Mouse (Mus musculus): ENCODE measurements around the gene Brd4.
A peak's percentile ranks its signal among the peaks of the same experiment; 100 is the strongest.

The Brd4 gene

GRCm38 (mm10) chr17:32284262-32285137 lies at the start of gene Brd4:
Gene Brd4 (minus strand): TSS chr17:32284722.
- peak; percentile 92 to 96 for DNase-seq

DNA sequence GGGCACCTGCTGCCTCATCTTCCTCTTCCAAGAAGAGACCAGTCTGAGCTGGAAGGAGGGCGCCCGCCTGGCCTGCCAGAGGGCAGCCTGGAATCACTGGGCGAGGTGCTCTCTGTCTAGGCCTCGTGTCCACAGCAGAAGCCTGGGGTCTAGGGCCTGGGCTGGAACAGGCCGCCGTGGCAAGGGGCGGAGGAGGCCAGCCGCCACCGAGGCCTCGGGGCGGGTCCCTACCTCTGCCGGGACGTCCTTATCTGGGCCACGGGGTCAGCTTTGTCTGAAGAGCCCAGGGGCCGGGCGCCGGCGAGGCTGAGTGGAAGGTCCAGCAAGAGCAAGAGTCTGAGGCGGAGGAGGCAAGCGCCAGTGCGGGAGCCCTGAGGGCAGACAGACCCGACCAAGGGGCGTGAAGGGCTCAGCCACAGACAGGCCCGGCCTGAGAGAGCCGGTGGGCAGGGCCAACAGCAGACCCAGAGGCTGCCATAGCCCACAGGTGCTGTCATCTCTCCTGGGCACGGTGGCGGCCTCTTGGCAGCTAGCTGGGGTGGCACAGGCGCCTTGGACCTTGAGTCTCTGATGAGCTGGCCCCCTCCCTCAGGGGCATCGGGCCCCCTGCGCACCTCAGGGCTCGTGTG lies 49.3 kb upstream of the Brd4 start:
- DNase-seq, result no peak

- no peak for DNase-seq
These were observed 43.0 kb upstream of the Brd4 start for GRCm38 (mm10) chr17:32327501-32327900.

DNA sequence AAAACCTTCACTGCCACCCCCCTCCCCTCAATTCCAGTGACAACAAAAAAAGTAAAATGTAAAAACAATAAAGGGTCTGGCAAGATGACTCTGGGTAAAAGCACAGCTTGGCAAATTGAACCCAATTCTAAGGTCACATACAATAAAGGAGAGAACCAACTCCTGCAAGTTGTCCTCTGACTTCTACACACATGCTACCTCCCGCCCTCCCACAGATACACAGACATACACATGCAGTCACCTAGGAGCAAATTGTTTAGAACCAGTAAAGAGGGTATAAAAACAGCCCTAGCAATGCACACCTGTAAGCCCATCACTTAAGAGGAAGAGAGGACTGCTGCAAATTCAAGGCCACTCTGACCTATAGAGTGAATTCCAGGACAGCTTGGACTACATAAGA lies 38.3 kb upstream of the Brd4 start:
- DNase-seq, result no peak

DNA sequence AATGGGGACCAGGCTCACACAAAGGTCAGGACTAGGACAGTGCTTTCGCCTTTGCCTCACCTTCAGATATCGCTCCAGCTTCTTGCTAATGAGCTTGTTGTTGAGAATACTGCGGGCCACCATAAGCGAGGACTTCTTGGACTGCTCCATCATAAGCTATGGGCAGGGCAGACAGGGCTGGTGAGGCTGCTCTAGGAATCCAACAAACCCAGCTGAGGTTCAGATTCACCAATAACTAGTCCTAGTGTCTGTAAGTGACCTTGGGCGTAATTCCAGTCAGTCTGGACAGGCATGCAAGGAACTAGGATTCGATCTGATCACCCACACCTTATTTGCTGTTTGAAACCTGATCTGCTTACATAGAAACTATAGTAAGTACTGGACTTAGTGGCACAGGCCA lies 37.3 kb upstream of the Brd4 start:
- DNase-seq, result peak in 1 of 2 experiments; percentile 15

- DNase-seq, result no peak
These were observed 36.8 kb upstream of the Brd4 start for GRCm38 (mm10) chr17:32321390-32321734.

- peak; percentile 97 to 98 for DNase-seq
These were observed 36.3 kb upstream of the Brd4 start, which contains the start of gene Akap8 for GRCm38 (mm10) chr17:32320597-32321389. Gene Akap8 (minus strand): TSS chr17:32321238.

DNA sequence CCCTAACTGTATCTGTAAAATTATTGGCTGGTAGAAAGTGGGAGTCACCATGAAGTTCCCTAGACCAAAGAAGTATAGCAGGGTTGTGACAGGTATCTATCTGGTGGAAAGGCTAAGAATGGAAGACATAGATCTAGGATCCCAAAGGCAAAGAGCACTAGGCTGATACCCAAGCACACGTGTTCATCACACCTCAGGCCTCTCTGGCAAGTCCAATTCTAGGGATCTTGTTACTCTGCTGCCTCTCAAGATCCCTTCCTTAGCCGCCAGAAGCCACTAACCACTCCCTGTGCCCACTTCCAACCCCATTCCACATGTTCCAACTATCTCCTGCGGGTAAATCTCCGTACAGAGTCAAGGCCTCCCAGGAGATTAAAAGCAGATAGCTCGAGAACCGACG lies 35.4 kb upstream of the Brd4 start:
- no peak for DNase-seq

DNA sequence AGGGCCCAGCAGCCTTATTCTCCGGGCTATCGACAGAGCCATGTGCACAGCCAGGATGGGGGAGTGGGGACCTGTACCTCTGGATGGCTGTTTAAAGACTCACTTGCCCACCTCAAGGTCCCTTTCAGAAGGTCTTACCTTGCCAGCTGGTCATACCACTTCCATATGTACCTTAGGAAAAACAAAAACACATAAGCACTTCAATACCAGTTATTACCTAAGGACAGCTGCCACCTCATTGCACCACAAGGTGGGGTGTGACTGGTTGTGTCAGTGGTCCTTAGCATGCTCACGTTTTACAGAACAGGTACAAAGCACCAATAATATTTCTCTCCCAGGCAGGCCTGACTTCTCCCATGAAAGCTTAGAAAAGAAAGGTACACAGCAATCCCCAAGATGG lies 33.2 kb upstream of the Brd4 start:
- DNase-seq, result no peak

- no peak for DNase-seq
These were observed 32.5 kb upstream of the Brd4 start for GRCm38 (mm10) chr17:32317032-32317431.

DNA sequence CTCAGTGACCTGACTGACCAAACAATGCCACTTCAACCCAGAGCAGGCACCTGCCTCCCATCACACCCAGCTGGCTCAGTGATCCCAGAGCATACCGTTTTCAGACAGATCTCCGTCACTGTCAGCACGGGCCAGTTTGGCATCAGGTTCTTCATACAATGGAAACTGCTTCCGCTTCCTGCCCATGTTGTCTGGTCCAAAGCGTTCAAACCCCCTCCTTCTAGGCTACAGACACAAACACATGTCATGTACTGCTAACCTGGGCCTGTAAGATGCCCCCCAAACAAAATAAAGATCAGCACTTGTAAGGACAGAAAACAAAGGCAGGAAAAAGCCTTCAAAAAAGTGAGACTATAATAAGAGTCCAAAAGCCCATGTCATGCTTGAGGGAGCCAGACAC lies 31.0 kb upstream of the Brd4 start:
- DNase-seq, result no peak

DNA sequence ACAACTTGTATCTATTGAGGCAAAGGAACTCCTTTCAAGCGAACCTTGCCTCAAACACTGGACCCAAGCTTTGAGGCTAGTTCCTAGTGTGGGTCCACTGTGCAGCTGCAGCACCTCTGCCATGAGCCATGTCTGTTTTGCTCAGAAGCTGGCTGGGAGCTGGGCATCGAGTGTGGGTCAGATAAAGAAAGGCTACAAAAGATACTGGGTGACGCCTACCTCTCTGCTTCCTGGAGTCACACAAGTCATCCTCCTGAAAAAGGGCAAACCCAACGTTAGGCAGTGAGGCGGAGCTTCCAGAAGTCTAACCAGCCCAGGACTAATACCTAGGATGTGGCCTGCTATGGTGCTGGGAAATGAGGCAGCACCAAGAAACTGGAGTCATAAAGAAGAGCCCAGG lies 29.4 kb upstream of the Brd4 start:
- no peak for DNase-seq

DNA sequence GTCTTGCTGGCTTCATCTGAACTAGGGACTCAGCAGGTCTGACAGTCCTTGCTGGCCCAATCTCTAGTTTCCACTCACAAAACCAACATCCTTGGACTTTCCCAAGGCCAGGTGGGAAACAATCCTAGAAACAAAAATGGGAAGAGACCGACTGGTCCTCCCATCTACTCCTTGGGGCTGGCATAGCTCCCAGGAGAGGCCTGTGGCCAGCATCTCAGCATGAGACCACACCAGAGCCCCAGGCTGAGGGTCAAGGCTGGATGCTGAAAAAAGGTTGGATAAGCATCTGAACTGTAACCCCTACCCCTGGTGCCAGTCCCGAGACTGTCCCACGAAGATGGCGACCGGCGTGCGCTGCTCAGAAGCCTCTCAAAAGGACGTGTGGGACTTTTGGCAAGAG lies 28.3 kb upstream of the Brd4 start:
- DNase-seq, result peak; percentile 58 to 69

DNA sequence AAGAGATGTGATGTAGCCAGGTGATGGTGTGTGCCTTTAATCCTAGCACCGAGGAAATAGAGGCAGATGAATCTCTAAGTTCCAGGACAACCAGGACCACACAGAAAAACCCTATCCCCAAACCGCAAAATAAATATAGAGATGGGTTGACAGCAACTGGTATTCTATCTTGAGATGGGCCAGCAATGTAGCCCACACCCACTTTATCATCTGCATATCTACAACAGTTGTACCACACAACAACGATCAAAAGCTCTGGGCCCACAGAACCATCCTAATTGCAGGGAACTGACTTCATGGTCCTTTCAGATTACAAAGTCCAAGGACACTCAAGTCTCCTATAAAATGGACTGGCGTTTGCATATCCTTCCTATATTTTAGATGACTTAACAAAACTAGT lies 23.4 kb upstream of the Brd4 start:
- no peak for DNase-seq

DNA sequence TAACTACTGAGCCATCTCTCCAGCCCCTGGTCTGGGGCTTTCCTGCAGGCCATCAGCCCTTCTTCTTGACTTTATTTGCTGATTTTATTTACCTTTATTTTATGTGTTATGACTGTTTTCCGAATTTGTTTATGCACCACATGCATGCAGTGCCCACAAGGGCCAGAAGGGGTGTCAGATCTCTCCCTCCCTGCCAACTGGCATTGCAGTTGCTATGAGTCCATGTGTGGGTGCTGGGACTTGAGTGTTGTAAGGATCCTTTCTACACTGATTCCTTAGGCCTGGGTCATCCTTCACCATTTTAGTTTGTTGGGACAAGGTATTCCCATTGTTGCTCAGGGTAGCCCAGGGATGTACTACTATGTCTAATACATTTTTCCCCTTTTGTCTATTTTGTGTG lies 13.6 kb upstream of the Brd4 start:
- DNase-seq, result no peak

- DNase-seq, result no peak
These were observed 11.4 kb upstream of the Brd4 start for GRCm38 (mm10) chr17:32295901-32296300.

GRCm38 (mm10) chr17:32295160-32295559 lies 10.6 kb upstream of the Brd4 start:
- DNase-seq, result no peak

DNA sequence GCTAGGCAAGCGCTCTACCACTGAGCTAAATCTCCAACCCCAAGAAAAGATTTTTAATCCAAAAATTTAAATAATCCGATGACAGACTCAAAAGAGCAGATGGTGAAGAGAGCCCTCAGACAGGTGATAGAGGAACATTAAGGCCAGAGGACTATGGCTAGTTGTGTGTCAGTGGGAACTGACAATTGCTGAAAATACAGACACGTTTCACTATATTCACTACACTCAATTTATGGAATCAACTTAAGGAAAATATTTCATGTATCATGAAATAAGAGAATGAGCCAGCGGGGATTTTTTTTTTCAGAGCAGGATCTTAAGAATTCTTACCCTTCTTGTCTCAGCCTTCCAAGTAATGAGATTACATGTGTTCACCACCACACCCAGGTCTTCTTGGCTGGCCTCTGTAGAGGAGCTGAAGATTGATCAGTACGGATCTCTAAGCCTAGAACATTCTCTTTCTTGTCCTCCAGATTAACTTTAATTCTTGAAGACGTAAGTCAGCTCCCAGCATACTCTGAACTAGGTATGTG lies 682 bp upstream of the Brd4 start:
- DNase-seq, result no peak

DNA sequence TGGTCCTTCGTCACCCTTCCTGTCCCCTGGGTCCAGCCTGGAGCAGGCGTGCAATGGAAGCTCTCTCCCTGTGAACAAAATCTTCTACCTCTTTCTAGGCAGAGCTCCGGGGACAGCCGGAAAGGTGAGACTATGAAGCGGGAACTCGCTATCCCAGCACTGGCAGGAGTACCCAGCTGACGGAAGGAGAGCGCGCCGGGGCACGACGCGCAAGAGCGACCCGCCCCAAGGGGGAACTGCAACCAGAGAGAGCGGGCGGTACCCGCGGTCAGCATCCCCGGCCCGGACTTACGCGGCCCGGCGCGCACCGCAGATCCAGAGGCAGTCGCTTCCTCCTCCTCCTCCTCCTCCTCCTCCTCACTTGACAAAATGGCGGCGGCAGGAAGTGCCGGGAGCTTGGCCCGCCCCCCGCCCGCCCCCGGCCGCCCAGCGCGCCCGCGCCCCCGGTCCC lies 726 bp downstream of the Brd4 start:
- DNase-seq, result peak; percentile 54 to 64

DNA sequence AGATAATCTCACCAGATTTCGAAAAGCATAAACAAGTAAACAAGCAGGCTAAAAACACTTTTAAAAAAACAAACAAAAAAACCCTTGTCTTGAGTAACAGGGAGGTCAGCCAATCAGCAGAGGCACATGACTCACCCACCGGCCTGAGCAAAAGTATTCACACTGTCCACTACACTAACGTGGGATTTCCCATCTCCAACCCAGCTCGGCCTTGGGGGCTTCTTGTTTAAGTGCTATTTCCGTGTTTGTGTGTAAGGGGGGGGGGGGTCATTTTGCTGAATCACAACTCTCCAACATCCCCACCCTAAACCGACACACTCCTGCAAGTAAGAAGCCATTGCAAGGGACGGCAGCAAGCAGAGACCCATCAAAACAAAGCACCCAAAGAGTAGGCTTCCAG lies 1.2 kb downstream of the Brd4 start:
- peak in 1 of 2 experiments; percentile 28 for DNase-seq

GRCm38 (mm10) chr17:32281611-32282310 lies 2.8 kb downstream of the Brd4 start:
- no peak for DNase-seq

- no peak for DNase-seq
These were observed 3.4 kb downstream of the Brd4 start for GRCm38 (mm10) chr17:32281126-32281525.

DNA sequence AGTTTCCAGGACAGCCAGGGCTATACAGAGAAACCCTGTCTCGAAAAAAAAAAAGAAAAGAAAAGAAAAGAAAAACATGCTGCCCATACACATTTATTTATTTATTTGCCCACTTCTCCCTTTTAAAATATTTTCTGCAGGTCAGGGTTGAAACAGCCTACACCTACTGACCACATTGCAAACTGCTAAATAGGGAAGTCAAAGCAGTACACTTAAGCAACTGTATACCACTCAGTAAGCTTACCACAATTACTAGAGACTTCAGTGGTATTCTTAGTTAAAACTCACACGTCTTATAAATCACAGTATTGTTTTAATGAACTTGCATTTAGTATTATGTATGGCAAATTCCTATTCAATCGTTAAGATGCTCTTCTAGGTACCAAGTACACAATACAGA lies 3.9 kb downstream of the Brd4 start:
- no peak for DNase-seq

All from cerebellum, postnatal 14 days (tissue).